Mouse (Mus musculus): Measurements from ENCODE around the gene Vps37c. TPM values are rescaled to one million over a fixed set of nuclear protein-coding genes. Genes with fewer than 3 reads are reported as not detected.
A peak's percentile ranks its signal among the peaks of the same experiment; 100 is the strongest.

Vps37c gene
- polyA plus RNA-seq, 2 experiments, result 6.0 to 9.3 TPM

GRCm38 (mm10) chr19:10648156-10648555, 40.4 kb upstream of the Vps37c start:
- Histone ChIP-seq H3K9me3 (ENCODE audit: control insufficient read depth, low read length) (no peaks in the 10 kb centered on the region), H3K4me3 (ENCODE audit: insufficient read depth in 1 of 2, low read depth in 2 of 2, low read length in 2 of 2) (no peak overlapping the region), H3K27ac (no peak overlapping the region), H3K9ac (replicated peaks) (no peak overlapping the region), H3K4me2 (ENCODE audit: low read depth) (no peak overlapping the region), H3K27me3 (ENCODE audit: control insufficient read depth, insufficient read depth, low read length) (no peaks in the 10 kb centered on the region), H3K36me3 (replicated peaks; ENCODE audit: control insufficient read depth, insufficient read depth, low read depth) (no peaks in the 10 kb centered on the region), H3K4me1 (replicated peaks; ENCODE audit: control insufficient read depth in 2 of 2, insufficient read depth in 2 of 2, low read length in 1 of 2) (peaks cover 0 to 5% of the 10 kb centered on the region in 2 experiments; a peak in 2 of 4 replicates)
- no peak for DNase-seq (ENCODE audit: low read depth in 3 of 3, low spot score in 3 of 3)
- 63% methylated on average over 8 of the region's 8 CpGs for WGBS (ENCODE audit: insufficient replicate concordance)
- TF ChIP-seq CTCF (IDR thresholded peaks at IDR 0.05; ENCODE audit: low read depth), result no peak
- no peak for TF ChIP-seq EP300 (IDR thresholded peaks at IDR 0.05; ENCODE audit: low read depth)
- ATAC-seq (ENCODE audit: insufficient read depth), result no peak

DNA sequence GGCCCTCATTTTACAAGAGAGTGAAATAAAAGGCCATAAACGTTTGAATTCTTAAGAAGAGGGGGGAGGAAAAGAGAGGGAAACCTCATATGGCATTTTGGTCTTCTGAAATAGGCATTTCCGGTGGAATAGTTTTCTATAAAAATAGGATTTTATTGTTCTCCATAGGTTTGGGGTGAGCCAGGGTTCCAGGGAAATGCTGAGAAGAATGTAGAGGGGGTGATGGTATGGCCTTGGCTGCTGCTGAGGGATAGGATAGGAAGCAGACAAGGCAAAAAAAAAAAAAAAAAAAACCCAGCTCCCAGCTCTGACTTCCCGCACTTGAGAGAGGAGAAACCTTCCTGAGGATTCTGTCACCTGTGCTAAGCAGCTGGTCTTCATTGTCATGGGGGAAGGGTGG, 32.5 kb upstream of the Vps37c start:
- no peaks in the 10 kb centered on the region for H3K27me3 ChIP-seq (ENCODE audit: control insufficient read depth, insufficient read depth, low read length)
- no peak overlapping the region for H3K4me3 ChIP-seq (ENCODE audit: insufficient read depth in 1 of 2, low read depth in 2 of 2, low read length in 2 of 2)
- 65% methylated on average over 3 of the region's 3 CpGs for WGBS (ENCODE audit: insufficient replicate concordance)
- no peak for ATAC-seq (ENCODE audit: insufficient read depth)
- peak overlapping the region; percentile 21 for H3K27ac ChIP-seq
- H3K4me2 ChIP-seq (ENCODE audit: low read depth), result no peak overlapping the region
- H3K9ac ChIP-seq (replicated peaks), result no peak overlapping the region
- H3K9me3 ChIP-seq (ENCODE audit: control insufficient read depth, low read length), result no peaks in the 10 kb centered on the region
- TF ChIP-seq CTCF (IDR thresholded peaks at IDR 0.05; ENCODE audit: low read depth), result no peak
- TF ChIP-seq EP300 (IDR thresholded peaks at IDR 0.05; ENCODE audit: low read depth), result no peak
- H3K36me3 ChIP-seq (replicated peaks; ENCODE audit: control insufficient read depth, insufficient read depth, low read depth), result no peaks in the 10 kb centered on the region
- no peak for DNase-seq (ENCODE audit: low read depth in 3 of 3, low spot score in 3 of 3)
- peaks cover 40 to 58% of the 10 kb centered on the region in 2 experiments for H3K4me1 ChIP-seq (replicated peaks; ENCODE audit: control insufficient read depth in 2 of 2, insufficient read depth in 2 of 2, low read length in 1 of 2)

GRCm38 (mm10) chr19:10657742-10658141, 30.8 kb upstream of the Vps37c start:
- Histone ChIP-seq H3K27me3 (ENCODE audit: control insufficient read depth, insufficient read depth, low read length) (no peaks in the 10 kb centered on the region), H3K4me3 (ENCODE audit: insufficient read depth in 1 of 2, low read depth in 2 of 2, low read length in 2 of 2) (no peak overlapping the region), H3K9ac (replicated peaks) (no peak overlapping the region; the same call in 1 of the 2 replicates), H3K4me1 (replicated peaks; ENCODE audit: control insufficient read depth in 2 of 2, insufficient read depth in 2 of 2, low read length in 1 of 2) (peaks cover 55 to 69% of the 10 kb centered on the region in 2 experiments), H3K36me3 (replicated peaks; ENCODE audit: control insufficient read depth, insufficient read depth, low read depth) (no peaks in the 10 kb centered on the region; the same call in 1 of the 2 replicates), H3K27ac (peak overlapping the region; percentile 26), H3K9me3 (ENCODE audit: control insufficient read depth, low read length) (no peaks in the 10 kb centered on the region), H3K4me2 (ENCODE audit: low read depth) (no peak overlapping the region)
- no peak for ATAC-seq (ENCODE audit: insufficient read depth)
- no peak for TF ChIP-seq CTCF (IDR thresholded peaks at IDR 0.05; ENCODE audit: low read depth)
- no peak for TF ChIP-seq EP300 (IDR thresholded peaks at IDR 0.05; ENCODE audit: low read depth)
- 78% methylated on average over 5 of the region's 5 CpGs for WGBS (ENCODE audit: insufficient replicate concordance)
- DNase-seq (ENCODE audit: low read depth in 3 of 3, low spot score in 3 of 3), result no peak

DNA sequence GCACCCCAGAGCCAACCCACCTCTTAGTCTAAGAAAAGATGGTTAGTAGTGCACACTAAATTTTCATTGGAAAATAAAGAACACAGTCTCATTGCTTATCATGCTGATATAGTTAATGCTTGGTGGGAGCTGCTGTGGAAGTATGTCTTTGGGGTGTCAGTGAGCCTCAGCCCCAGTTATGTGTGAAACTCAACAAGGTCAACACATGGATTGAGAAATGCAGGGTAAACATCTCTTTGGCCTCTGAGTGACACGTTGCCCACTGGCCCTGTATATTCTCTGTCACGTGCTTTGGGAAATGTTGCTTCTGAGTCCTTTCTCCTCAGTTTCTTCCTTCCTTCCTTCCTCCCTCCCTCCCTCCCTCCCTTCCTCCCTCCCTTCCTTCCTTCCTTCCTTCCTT, 30.1 kb upstream of the Vps37c start:
- Histone ChIP-seq H3K9me3 (ENCODE audit: control insufficient read depth, low read length) (no peaks in the 10 kb centered on the region), H3K27ac (peak overlapping the region; percentile 26), H3K36me3 (replicated peaks; ENCODE audit: control insufficient read depth, insufficient read depth, low read depth) (no peaks in the 10 kb centered on the region; the same call in 1 of the 2 replicates), H3K4me3 (ENCODE audit: insufficient read depth in 1 of 2, low read depth in 2 of 2, low read length in 2 of 2) (no peak overlapping the region), H3K9ac (replicated peaks) (no peak overlapping the region), H3K4me2 (ENCODE audit: low read depth) (no peak overlapping the region), H3K27me3 (ENCODE audit: control insufficient read depth, insufficient read depth, low read length) (no peaks in the 10 kb centered on the region), H3K4me1 (replicated peaks; ENCODE audit: control insufficient read depth in 2 of 2, insufficient read depth in 2 of 2, low read length in 1 of 2) (peaks cover 60 to 74% of the 10 kb centered on the region in 2 experiments)
- DNase-seq (ENCODE audit: low read depth in 3 of 3, low spot score in 3 of 3) (no peak), ATAC-seq (ENCODE audit: insufficient read depth) (no peak)
- WGBS (ENCODE audit: insufficient replicate concordance), result 59% methylated on average over 2 of the region's 2 CpGs
- TF ChIP-seq EP300 (IDR thresholded peaks at IDR 0.05; ENCODE audit: low read depth) (no peak), CTCF (IDR thresholded peaks at IDR 0.05; ENCODE audit: low read depth) (no peak)

DNA sequence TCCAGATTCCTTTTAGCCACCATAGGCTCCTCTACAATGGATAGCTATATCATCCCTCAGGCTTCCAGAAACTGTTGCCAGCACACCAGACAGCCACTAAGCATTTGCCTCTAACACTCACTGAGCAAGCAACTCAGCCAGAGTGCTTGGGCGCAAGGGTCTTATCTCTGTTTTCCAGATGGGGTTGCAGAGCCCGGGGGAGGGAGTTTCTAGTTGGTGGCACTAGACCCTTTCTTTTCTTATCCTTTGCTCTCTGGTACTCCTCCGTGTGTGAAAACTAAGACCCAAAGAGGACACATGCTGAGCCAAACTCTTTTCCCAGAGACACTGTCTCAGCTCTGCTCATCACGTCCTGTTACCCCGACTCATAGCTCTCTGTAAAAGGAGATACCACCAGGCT, 27.2 kb upstream of the Vps37c start:
- H3K27ac ChIP-seq, result peak overlapping the region; percentile 98
- ATAC-seq (ENCODE audit: insufficient read depth) (peak; percentile 91), DNase-seq (ENCODE audit: low read depth in 3 of 3, low spot score in 3 of 3) (peak; percentile 87 to 89 (median 89))
- no peaks in the 10 kb centered on the region for H3K9me3 ChIP-seq (ENCODE audit: control insufficient read depth, low read length)
- peaks cover 54 to 71% of the 10 kb centered on the region in 2 experiments for H3K4me1 ChIP-seq (replicated peaks; ENCODE audit: control insufficient read depth in 2 of 2, insufficient read depth in 2 of 2, low read length in 1 of 2)
- peak overlapping the region; percentile 61 for H3K4me2 ChIP-seq (ENCODE audit: low read depth)
- H3K9ac ChIP-seq (replicated peaks), result peak overlapping the region; percentile 52
- TF ChIP-seq EP300 (IDR thresholded peaks at IDR 0.05; ENCODE audit: low read depth) (peak; percentile 91), CTCF (IDR thresholded peaks at IDR 0.05; ENCODE audit: low read depth) (no peak)
- WGBS (ENCODE audit: insufficient replicate concordance), result 11% methylated on average over 5 of the region's 5 CpGs
- H3K36me3 ChIP-seq (replicated peaks; ENCODE audit: control insufficient read depth, insufficient read depth, low read depth), result no peaks in the 10 kb centered on the region; the same call in 1 of the 2 replicates
- no peaks in the 10 kb centered on the region for H3K27me3 ChIP-seq (ENCODE audit: control insufficient read depth, insufficient read depth, low read length)
- peak overlapping the region; percentile 15 to 34; a peak in 3 of 4 replicates for H3K4me3 ChIP-seq (ENCODE audit: insufficient read depth in 1 of 2, low read depth in 2 of 2, low read length in 2 of 2)
